Mouse (Mus musculus) gonadal fat pad, adult 2 months (tissue): ENCODE measurements around the gene BC048403. TPM values are rescaled to one million over a fixed set of nuclear protein-coding genes. Genes with fewer than 3 reads are reported as not detected.
"Not testable (repeated sequence)": the region's sequence is repeated elsewhere in the genome, so short reads cannot be mapped to it uniquely, and the experiment has no call there.

ENCODE experiments used
- DNase-seq: peaks from one replicate; pipeline ENCODE4 v3.0.0-alpha.2; 2012; ENCODE audit warnings: low read depth
- polyA plus RNA-seq: library from polyadenylated mRNA; depleted of rRNA; stranded (reverse); fragments of >200 nt; gene quantifications from 2 replicates; pipeline ENCODE4 v1.2.3, GENCODE M21; 2012

BC048403 gene
- polyA plus RNA-seq, 1 experiment: 7.1 TPM

DNA sequence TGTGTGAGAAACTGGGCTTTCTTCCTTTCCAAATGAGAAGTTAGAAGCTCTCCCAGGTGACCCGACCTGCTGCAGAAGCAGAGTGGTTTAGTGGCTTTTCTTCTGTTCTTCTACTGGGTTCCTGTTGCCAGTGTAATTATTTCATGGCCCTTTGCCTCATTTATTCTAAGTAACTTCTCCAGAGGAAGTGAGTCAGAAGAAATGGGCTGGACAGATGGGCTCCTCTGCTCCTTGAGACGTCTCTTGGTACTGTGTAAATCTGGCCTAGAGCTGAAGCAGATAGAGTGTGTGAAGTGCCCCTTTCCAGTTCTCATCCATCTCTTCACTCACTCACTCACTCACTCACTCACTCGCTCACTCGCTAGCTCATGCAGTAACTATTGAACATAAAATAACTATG is 16.9 kb downstream of the BC048403 start:
- DNase-seq: no peak

GRCm38 (mm10) chr10:121759095-121759494 is 19.4 kb downstream of the BC048403 start:
- DNase-seq: no peak

- no peak for DNase-seq
Observed at GRCm38 (mm10) chr10:121762141-121762540, 22.4 kb downstream of the BC048403 start.

- DNase-seq: no peak
Observed at GRCm38 (mm10) chr10:121763191-121763590, 23.5 kb downstream of the BC048403 start.

DNA sequence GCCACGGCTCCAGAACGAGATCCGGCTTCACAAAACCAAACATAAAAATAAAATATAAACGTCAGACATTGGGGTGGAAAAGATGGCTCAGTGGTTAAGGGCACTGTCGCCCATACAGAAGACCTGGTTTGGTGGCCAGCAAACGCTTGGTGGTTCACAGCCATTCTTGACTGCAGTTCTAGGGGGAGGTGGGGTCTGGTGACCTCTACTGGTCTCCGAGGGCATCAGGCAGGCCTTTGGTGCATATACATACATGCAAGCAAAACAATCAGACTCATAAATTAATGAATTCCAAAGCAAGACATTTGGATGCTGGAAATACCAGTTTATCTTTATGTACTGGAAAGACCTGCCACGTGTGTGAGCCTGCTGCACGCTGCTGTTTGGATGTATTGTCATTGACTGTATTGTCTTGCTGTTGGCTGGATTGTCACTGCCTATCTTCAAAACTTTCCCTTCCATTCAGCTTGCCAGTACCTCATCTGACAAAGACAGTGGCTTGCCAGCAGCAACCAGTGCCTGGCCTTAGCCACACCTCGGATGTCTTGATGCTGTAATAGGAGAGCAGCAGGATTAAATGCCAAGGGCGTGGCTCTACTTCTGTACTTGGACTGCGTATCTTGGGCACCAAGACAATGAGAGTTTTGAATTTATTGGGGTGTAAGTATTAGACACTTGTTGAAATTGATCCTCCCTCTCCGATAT is 24.9 kb downstream of the BC048403 start:
- DNase-seq: no peak

DNA sequence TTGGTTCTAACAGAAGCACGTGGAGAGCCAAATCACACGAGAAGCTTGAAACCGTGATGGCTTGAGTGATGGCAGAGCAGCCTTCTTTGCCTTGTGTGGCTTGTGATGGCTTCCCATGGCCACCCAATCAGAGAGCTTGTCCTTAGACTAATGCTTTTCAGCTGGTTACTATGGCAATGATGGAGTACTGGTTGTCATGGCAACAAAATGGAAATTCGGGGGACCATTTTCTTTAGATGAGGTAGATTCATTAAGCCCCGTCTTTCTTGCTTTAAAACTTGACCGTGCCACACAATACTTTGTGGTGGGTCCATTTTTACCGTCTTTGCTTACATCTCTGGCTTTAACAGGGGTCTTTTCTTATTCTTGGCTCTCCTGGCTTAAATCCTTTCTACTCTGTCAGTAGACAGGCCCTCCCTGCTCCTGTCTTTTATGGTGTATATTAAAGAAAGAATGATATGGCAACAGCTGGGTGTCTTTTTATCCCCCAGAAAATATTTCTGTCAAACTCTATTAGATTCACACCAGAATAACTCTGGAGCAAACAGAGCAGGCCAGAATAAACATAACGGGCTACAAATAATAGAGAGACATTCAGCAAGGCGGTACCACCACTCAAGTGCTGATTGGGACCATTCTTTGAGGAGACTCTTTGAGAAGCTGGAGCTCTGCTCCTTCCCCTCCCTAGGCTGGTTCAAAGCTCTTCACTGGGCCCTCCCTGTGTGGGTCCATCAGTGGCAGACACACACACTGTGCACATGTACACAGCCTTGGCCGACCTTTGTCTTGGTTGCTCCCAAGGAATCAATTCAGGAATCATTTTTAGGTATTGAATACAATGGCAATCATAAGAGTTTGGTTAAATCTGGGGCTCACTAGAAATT is 25.7 kb downstream of the BC048403 start:
- no peak for DNase-seq

GRCm38 (mm10) chr10:121767295-121767694 is 27.6 kb downstream of the BC048403 start:
- DNase-seq: not testable (repeated sequence)

GRCm38 (mm10) chr10:121769711-121770110 is 30.0 kb downstream of the BC048403 start:
- DNase-seq: no peak

GRCm38 (mm10) chr10:121770624-121771577 is 31.2 kb downstream of the BC048403 start:
- DNase-seq: no peak

- DNase-seq: no peak
Observed at GRCm38 (mm10) chr10:121773813-121774212, 34.1 kb downstream of the BC048403 start.

DNA sequence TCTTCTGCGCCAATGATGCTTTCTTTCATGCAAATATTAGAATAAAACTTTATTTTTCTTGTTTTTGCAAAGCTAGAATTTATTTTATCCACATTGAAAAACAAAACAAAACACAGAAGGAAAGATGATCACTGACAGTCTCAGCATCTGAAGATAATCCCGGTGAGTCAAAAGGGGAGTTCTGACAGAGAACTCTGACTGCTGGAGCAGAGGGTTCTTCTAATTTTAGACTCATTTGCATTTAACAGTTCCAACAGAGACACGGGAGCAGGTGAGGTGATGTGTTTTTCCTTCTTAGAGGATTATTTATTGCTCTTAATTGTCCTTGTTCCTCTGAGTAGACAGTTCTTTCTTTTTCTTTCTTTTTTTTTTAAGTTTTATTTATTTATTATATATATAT is 36.3 kb downstream of the BC048403 start:
- DNase-seq: no peak

DNA sequence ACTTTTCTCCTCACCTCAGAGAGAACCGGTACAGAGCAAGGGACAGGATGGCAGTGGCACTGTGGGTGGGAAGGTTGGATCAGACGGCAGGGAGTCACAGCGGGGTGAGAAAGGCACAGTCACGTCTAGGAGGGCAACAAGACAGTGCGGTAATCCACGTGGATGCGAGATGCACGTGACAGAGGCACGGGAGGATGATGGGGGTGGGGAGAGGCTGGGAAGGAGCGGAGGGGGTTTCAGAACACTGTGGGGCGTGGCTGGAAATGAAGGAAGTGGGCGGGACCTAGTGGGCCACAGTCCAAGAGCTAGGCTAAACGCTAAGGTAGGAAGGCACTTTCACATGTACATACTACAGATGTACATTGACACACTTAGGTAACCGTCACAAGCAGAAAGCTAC is 41.4 kb downstream of the BC048403 start:
- no peak for DNase-seq

- DNase-seq: no peak
Observed at GRCm38 (mm10) chr10:121788536-121788935, 48.8 kb downstream of the BC048403 start.

- DNase-seq: no peak
Observed at GRCm38 (mm10) chr10:121790078-121790477, 50.3 kb downstream of the BC048403 start.

DNA sequence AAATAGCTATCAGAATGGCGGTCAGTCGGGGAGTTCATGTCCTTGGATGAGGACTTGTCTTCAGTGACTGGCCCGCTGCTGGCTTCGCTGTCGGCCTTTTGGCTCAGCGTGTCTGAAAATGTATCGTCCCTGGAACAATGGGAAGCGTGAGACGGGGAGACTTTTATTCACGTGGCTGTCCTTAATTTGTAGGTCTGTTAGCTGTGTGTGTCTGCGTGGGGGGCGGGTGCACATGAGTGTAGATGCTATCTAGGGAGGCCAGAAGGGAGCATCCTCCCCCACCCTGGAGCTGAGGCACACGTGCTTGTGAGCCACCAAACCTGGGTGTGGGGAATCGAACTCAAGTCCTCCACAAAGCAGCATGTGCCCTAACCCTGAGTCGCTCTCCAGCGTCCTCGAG is 52.9 kb downstream of the BC048403 start:
- no peak for DNase-seq

DNA sequence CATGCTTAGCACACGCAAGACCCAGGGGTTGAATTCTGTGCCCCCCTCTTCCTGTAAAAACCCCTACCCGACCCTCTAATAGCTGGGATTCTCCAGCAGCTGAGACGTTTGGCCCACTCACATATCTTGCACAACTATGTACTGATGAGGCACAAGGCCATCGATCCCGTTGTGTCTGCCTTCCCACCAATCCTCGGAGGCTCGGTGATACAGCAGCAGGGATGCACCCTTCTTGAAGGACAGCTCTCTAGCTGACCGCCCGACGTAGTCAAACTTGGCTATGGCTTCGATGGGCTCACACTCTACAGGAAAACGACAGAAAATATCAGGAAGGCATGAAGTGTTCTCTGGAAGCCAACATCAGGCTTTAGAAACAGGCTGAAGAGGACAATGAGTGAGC is 54.7 kb downstream of the BC048403 start:
- no peak for DNase-seq

DNA sequence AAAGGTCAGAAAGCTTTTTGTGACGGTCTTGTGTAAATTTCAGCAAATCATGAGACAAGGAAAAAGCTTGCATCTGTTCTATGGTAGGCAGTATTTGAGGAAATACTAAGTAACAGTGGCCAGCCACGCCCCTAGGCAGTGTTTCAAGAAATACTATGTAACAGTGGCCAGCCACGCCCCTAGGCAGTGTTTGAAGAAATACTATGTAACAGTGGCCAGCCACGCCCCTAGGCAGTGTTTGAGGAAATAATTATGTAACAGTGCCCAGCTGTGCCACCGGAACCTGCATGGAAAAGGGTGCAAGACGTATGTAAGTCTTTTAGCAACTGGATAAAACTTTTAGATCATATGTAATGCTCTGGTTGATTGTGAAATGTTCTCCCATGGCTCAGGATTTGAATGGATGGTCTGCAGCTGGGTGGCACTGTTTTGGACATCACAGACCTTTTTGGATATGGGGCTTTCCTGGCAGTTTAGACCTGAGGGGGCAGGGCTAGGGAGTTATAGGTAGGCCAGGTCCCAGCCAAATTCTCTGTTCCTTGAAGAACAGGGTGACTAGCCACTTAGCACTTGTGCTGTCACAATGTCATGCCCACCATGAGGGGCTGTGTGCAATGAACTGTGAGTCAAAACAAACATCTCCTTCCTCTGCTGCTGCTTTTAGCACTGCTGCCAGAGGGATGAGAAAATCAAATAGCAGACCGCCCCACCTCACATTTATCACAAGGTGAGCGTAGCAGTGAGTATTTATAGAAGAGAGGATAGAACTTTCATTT is 56.5 kb downstream of the BC048403 start:
- DNase-seq: no peak

DNA sequence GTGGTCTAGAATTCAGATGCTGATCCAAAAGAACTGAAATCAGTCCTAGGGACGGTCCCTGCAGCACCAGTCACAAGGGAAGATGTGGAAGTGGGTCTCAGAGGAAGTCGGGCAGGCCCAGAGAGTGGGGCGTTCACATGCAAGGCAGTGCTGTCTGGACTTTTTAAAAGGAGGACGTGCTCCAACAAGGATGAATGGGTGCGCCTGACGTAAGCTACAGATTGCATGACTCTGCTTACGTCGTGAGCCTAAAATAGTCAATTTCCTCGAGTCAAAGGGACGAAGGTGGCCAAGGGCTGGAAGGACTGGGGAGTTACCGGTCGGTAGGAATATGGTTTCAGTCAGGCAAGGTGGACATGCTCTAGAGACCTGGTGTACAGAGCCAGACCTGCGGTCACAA is 60.3 kb downstream of the BC048403 start:
- no peak for DNase-seq
